Mouse (Mus musculus): ENCODE data around the gene Klk15. TPM values are rescaled to one million over a fixed set of nuclear protein-coding genes. Genes with fewer than 3 reads are reported as not detected.
"Not testable (repeated sequence)": the region's sequence is repeated elsewhere in the genome, so short reads cannot be mapped to it uniquely, and the experiment has no call there.

The Klk15 gene
- polyA plus RNA-seq, 1 experiment from 2014 or later: not detected

GRCm38 (mm10) chr7:43921087-43921486 lies 12.5 kb upstream of the Klk15 start:
- ATAC-seq (ENCODE audit: low FRiP score, low TSS enrichment): no peak
- no peak overlapping the region for H3K27ac ChIP-seq (ENCODE audit: low read depth, low read length)

GRCm38 (mm10) chr7:43921941-43922340 lies 11.6 kb upstream of the Klk15 start:
- Histone ChIP-seq H3K9me3 (ENCODE audit: control insufficient read depth, low read length) (no peaks in the 10 kb centered on the region), H3K4me1 (ENCODE audit: control insufficient read depth, insufficient read depth, low read length) (no peaks in the 10 kb centered on the region), H3K36me3 (ENCODE audit: control insufficient read depth, insufficient read depth, low read length) (no peaks in the 10 kb centered on the region), H3K4me3 (ENCODE audit: low read length) (no peak overlapping the region), H3K4me2 (replicated peaks; ENCODE audit: low read depth, low read length) (no peak overlapping the region), H3K27me3 (ENCODE audit: control insufficient read depth, insufficient read depth, low read length) (no peaks in the 10 kb centered on the region), H3K27ac (ENCODE audit: low read depth, low read length) (no peak overlapping the region), H3K9ac (ENCODE audit: low read depth, low read length) (no peak overlapping the region)
- no peak for ATAC-seq (ENCODE audit: low FRiP score, low TSS enrichment)
- 90% methylated on average over 2 of the region's 2 CpGs for WGBS

More at GRCm38 (mm10) chr7:43921087-43921486, 12.5 kb upstream of the Klk15 start:
- H3K9me3 ChIP-seq (ENCODE audit: control insufficient read depth, low read length): no peaks in the 10 kb centered on the region
- H3K4me3 ChIP-seq (ENCODE audit: low read length): no peak overlapping the region
- no peak overlapping the region for H3K4me2 ChIP-seq (replicated peaks; ENCODE audit: low read depth, low read length)
- H3K27me3 ChIP-seq (ENCODE audit: control insufficient read depth, insufficient read depth, low read length): no peaks in the 10 kb centered on the region
- 78% methylated on average over 6 of the region's 6 CpGs for WGBS
- no peaks in the 10 kb centered on the region for H3K4me1 ChIP-seq (ENCODE audit: control insufficient read depth, insufficient read depth, low read length)
- H3K36me3 ChIP-seq (ENCODE audit: control insufficient read depth, insufficient read depth, low read length): no peaks in the 10 kb centered on the region
- no peak overlapping the region for H3K9ac ChIP-seq (ENCODE audit: low read depth, low read length)

- H3K4me3 ChIP-seq (ENCODE audit: low read length): no peak overlapping the region
- H3K9ac ChIP-seq (ENCODE audit: low read depth, low read length): no peak overlapping the region
- no peaks in the 10 kb centered on the region for H3K36me3 ChIP-seq (ENCODE audit: control insufficient read depth, insufficient read depth, low read length)
- no peaks in the 10 kb centered on the region for H3K27me3 ChIP-seq (ENCODE audit: control insufficient read depth, insufficient read depth, low read length)
- H3K9me3 ChIP-seq (ENCODE audit: control insufficient read depth, low read length): no peaks in the 10 kb centered on the region
- H3K4me1 ChIP-seq (ENCODE audit: control insufficient read depth, insufficient read depth, low read length): no peaks in the 10 kb centered on the region
- no peak overlapping the region for H3K4me2 ChIP-seq (replicated peaks; ENCODE audit: low read depth, low read length)
- H3K27ac ChIP-seq (ENCODE audit: low read depth, low read length): no peak overlapping the region
- no peak for ATAC-seq (ENCODE audit: low FRiP score, low TSS enrichment)
- 73% methylated on average over 5 of the region's 5 CpGs for WGBS
These were observed 7.6 kb upstream of the Klk15 start for GRCm38 (mm10) chr7:43925985-43926384.

- Histone ChIP-seq H3K27ac (ENCODE audit: low read depth, low read length) (no peak overlapping the region), H3K4me1 (ENCODE audit: control insufficient read depth, insufficient read depth, low read length) (no peaks in the 10 kb centered on the region), H3K27me3 (ENCODE audit: control insufficient read depth, insufficient read depth, low read length) (no peaks in the 10 kb centered on the region), H3K36me3 (ENCODE audit: control insufficient read depth, insufficient read depth, low read length) (no peaks in the 10 kb centered on the region), H3K4me2 (replicated peaks; ENCODE audit: low read depth, low read length) (no peak overlapping the region), H3K9ac (ENCODE audit: low read depth, low read length) (no peak overlapping the region), H3K9me3 (ENCODE audit: control insufficient read depth, low read length) (no peaks in the 10 kb centered on the region), H3K4me3 (ENCODE audit: low read length) (no peak overlapping the region)
- 0 out of 2 replicates have a peak, but pooled peaks have one; percentile 37 for ATAC-seq (ENCODE audit: low FRiP score, low TSS enrichment)
- WGBS: 48% methylated on average over 4 of the region's 4 CpGs
These were observed 5.0 kb upstream of the Klk15 start for GRCm38 (mm10) chr7:43928521-43928920.

GRCm38 (mm10) chr7:43932337-43932736 lies 1.2 kb upstream of the Klk15 start:
- Histone ChIP-seq H3K27me3 (ENCODE audit: control insufficient read depth, insufficient read depth, low read length) (no peaks in the 10 kb centered on the region), H3K36me3 (ENCODE audit: control insufficient read depth, insufficient read depth, low read length) (no peaks in the 10 kb centered on the region), H3K9ac (ENCODE audit: low read depth, low read length) (no peak overlapping the region), H3K4me3 (ENCODE audit: low read length) (no peak overlapping the region), H3K9me3 (ENCODE audit: control insufficient read depth, low read length) (no peaks in the 10 kb centered on the region), H3K4me1 (ENCODE audit: control insufficient read depth, insufficient read depth, low read length) (no peaks in the 10 kb centered on the region; the same call in 1 of the 2 replicates), H3K4me2 (replicated peaks; ENCODE audit: low read depth, low read length) (no peak overlapping the region), H3K27ac (ENCODE audit: low read depth, low read length) (no peak overlapping the region)
- ATAC-seq (ENCODE audit: low FRiP score, low TSS enrichment): no peak
- 53% methylated on average over 4 of the region's 4 CpGs for WGBS

GRCm38 (mm10) chr7:43934747-43935146 lies 1.2 kb downstream of the Klk15 start:
- WGBS: 19% methylated on average over 3 of the region's 3 CpGs
- peak; percentile 73 for ATAC-seq (ENCODE audit: low FRiP score, low TSS enrichment)
- H3K27ac ChIP-seq (ENCODE audit: low read depth, low read length): no peak overlapping the region
- no peaks in the 10 kb centered on the region for H3K27me3 ChIP-seq (ENCODE audit: control insufficient read depth, insufficient read depth, low read length)
- no peak overlapping the region for H3K4me3 ChIP-seq (ENCODE audit: low read length)
- no peaks in the 10 kb centered on the region for H3K36me3 ChIP-seq (ENCODE audit: control insufficient read depth, insufficient read depth, low read length)
- no peaks in the 10 kb centered on the region for H3K9me3 ChIP-seq (ENCODE audit: control insufficient read depth, low read length)
- H3K4me2 ChIP-seq (replicated peaks; ENCODE audit: low read depth, low read length): no peak overlapping the region
- H3K9ac ChIP-seq (ENCODE audit: low read depth, low read length): no peak overlapping the region
- H3K4me1 ChIP-seq (ENCODE audit: control insufficient read depth, insufficient read depth, low read length): no peaks in the 10 kb centered on the region; the same call in 1 of the 2 replicates

GRCm38 (mm10) chr7:43936551-43936950 lies 3.0 kb downstream of the Klk15 start:
- no peak overlapping the region for H3K27ac ChIP-seq (ENCODE audit: low read depth, low read length)
- WGBS: 87% methylated on average over 14 of the region's 14 CpGs
- no peak overlapping the region for H3K9ac ChIP-seq (ENCODE audit: low read depth, low read length)
- no peak for ATAC-seq (ENCODE audit: low FRiP score, low TSS enrichment)
- H3K9me3 ChIP-seq (ENCODE audit: control insufficient read depth, low read length): no peaks in the 10 kb centered on the region
- no peaks in the 10 kb centered on the region for H3K27me3 ChIP-seq (ENCODE audit: control insufficient read depth, insufficient read depth, low read length)
- no peaks in the 10 kb centered on the region; the same call in 1 of the 2 replicates for H3K4me1 ChIP-seq (ENCODE audit: control insufficient read depth, insufficient read depth, low read length)
- H3K36me3 ChIP-seq (ENCODE audit: control insufficient read depth, insufficient read depth, low read length): no peaks in the 10 kb centered on the region
- no peak overlapping the region for H3K4me3 ChIP-seq (ENCODE audit: low read length)
- no peak overlapping the region for H3K4me2 ChIP-seq (replicated peaks; ENCODE audit: low read depth, low read length)

GRCm38 (mm10) chr7:43942293-43942692 lies 8.8 kb downstream of the Klk15 start:
- H3K4me3 ChIP-seq (ENCODE audit: low read length); H3K36me3 ChIP-seq (ENCODE audit: control insufficient read depth, insufficient read depth, low read length); H3K4me1 ChIP-seq (ENCODE audit: control insufficient read depth, insufficient read depth, low read length); H3K9me3 ChIP-seq (ENCODE audit: control insufficient read depth, low read length); H3K27me3 ChIP-seq (ENCODE audit: control insufficient read depth, insufficient read depth, low read length); ATAC-seq (ENCODE audit: low FRiP score, low TSS enrichment); H3K4me2 ChIP-seq (replicated peaks; ENCODE audit: low read depth, low read length); H3K9ac ChIP-seq (ENCODE audit: low read depth, low read length); H3K27ac ChIP-seq (ENCODE audit: low read depth, low read length): not testable (repeated sequence)
- 75% methylated on average over 3 of the region's 3 CpGs for WGBS

- H3K27me3 ChIP-seq (ENCODE audit: control insufficient read depth, insufficient read depth, low read length): no peaks in the 10 kb centered on the region
- ATAC-seq (ENCODE audit: low FRiP score, low TSS enrichment): no peak
- no peak overlapping the region for H3K4me3 ChIP-seq (ENCODE audit: low read length)
- H3K9ac ChIP-seq (ENCODE audit: low read depth, low read length): no peak overlapping the region
- H3K9me3 ChIP-seq (ENCODE audit: control insufficient read depth, low read length): no peaks in the 10 kb centered on the region
- WGBS: 83% methylated on average over 3 of the region's 3 CpGs
- H3K36me3 ChIP-seq (ENCODE audit: control insufficient read depth, insufficient read depth, low read length): no peaks in the 10 kb centered on the region
- H3K4me1 ChIP-seq (ENCODE audit: control insufficient read depth, insufficient read depth, low read length): no peaks in the 10 kb centered on the region
- H3K27ac ChIP-seq (ENCODE audit: low read depth, low read length): no peak overlapping the region
- no peak overlapping the region for H3K4me2 ChIP-seq (replicated peaks; ENCODE audit: low read depth, low read length)
These were observed 11.3 kb downstream of the Klk15 start for GRCm38 (mm10) chr7:43944727-43945264.

Data from kidney, embryonic 14.5 days (tissue).